Mouse (Mus musculus) adipocyte (in vitro differentiated cells): ENCODE results near the gene Elk3.

Source experiments
- DNase-seq: peaks from one replicate; pipeline ENCODE4 v3.0.0-alpha.2; 2016; ENCODE audit warnings: low spot score

Gene Elk3

DNA sequence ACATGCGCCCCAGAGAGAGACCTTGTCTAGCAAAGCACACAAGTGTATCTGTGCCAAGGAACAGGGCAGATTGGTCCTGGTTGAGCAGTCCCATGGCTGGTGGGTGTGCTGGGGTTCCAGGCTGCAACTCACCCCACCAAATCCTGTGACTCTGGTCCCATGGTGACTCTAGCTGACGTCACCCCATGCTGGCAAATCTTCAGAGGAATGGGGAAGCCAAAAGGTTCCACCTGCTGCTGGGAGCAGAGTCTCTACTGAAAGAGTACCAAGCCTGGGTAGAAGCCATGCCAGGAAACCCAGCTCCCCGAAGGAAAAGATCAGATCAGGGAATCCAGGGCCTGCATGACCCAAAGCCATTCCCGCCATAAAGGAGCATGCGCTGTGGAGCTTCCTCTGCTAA is 43.4 kb downstream of the Elk3 start:
- DNase-seq: no peak

DNA sequence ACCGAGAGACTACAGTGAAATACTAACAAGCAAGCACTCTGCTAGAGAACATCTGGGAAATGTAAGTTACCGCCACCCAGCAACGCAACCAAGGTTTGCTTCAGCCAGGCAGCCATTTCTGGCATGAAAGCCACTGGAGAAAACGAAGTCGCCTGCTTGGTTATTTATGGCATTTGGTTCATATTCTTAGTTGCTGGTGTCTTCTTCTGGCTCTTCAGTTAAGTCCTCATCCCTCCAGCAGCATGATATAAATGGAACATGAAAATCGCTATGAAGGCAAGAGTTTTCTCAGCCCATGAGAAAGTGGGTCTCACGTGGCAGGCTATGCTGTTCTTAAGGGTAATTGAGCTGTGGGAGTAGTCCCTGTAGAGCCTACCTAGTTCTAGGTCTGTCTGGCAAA is 44.4 kb downstream of the Elk3 start:
- DNase-seq: no peak

GRCm38 (mm10) chr10:93265833-93266232 is 45.1 kb downstream of the Elk3 start:
- no peak for DNase-seq

- no peak for DNase-seq
Observed at GRCm38 (mm10) chr10:93264001-93264400, 46.9 kb downstream of the Elk3 start.

- no peak for DNase-seq
Observed at GRCm38 (mm10) chr10:93263431-93263830, 47.5 kb downstream of the Elk3 start.

DNA sequence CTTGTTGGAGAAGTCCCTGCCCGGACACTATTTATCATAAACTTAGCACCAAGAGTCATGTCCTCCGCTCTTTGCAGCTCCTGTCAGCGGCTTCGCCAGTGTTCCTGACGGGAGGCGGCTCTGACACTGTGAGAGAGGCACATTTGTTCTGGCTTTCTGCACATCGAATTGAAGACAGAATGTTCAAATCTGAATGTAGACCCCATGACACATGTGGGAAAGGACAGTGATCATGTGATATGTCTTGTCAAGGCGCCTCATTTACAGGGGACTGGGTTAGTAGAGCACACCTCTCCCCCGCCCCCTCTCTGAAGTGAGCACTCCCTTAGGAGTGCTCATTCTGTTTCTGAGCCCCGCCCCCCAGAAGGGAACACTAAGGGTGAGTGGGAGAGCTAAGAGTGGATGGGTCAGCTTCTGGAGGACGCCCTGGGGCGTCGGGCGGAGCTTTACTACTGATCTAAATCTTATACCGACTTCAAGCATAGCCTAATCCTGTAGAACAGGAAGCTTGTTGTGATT is 48.9 kb downstream of the Elk3 start:
- no peak for DNase-seq

DNA sequence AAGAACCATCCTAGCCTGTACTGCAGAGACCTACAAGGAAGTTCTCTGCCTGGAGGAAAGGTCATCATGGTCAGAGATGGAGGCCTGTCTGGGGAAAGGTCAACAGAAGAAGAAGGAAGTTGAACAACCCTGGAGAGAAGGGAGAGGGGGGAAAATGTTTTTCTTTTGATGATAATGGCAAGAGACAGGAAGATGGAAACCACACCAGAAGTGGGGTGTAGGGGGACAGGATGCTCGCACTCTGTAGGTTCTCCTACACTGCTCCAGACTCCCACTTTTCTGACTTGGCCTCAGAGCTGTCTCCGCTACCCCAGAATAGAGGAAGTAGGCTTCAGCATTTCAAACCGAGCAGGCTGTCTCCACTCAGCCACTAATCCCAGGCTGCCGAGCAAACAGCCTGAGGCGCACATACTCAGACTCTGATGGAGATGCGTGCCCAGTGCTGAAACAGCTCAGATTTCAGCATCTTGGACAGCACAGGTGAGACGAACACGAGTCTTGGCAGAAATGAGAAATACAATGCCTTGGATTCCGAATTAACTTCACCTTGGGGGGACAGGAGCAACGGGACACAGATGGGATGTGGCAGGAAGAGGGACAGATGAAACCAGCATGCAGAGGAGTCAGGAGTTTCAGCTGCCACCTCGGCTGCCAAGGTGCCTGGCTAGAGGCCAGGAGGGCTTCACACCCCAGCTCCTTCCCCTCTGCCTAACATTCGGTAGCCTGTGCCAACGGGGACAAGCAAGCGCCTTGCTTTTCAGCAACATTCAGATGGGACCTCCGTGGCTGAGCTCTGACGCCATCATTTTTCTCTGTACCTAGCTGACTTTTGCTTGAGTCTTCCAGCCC is 49.6 kb downstream of the Elk3 start:
- DNase-seq: no peak

GRCm38 (mm10) chr10:93259826-93260225 is 51.1 kb downstream of the Elk3 start:
- no peak for DNase-seq

DNA sequence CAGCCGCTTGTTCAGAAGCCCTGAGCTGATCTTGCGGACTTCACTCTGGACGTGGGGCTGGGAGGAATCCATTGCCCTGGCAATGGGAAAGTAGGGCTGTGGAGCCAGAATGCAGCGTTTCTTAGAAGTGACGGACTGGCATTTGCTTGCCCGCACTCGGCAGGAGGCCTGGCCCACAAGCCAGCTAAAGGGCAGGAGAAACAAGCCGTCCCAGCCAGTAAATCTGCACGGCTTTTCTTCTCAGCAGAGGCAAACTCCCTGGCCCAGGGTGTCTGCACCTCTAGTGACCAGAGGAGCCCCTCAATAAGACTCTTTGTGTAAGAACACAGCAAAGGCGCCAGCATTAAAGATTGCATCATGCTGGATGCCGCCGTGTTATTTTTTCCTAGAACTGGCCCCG is 55.6 kb downstream of the Elk3 start:
- DNase-seq: no peak

DNA sequence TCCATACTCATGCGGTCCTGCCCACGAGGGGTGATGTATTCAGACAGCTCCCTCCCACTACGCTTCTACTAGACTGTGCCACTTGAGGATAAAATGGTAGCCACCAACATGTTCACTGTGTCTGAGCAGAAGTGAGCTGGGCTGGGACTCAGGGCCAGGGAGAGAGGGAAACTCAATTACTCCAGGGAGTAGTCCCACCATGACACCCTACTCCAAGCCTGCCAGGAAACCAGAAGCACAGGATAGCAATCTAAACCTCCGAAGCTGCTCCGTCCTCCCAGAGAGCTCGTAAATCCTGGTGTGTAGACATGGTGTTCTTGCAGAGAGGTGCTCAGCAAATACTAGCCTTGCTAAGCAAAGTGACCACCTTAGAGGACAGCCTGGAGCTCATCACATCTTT is 57.8 kb downstream of the Elk3 start:
- DNase-seq: no peak

GRCm38 (mm10) chr10:93252661-93253060 is 58.3 kb downstream of the Elk3 start:
- no peak for DNase-seq

DNA sequence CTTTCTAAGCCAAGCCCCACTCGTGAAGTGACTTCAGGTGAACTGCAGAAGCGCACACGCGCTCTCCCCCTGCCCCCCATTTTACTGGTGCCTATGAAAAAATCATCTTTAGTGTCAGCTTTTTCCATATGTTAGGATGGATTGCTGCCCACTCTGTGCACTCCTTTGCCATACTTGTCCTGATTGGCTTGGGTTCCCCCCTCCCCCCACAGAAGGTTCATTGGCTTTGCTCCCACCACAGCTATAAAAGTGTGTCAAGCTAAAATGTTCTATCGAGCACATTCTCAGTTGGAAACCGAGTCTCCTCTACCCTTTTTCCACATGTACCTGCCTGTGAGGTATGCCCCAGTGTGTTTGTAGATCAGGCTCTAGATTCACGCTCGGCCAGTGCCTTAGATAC is 59.5 kb downstream of the Elk3 start:
- DNase-seq: no peak

DNA sequence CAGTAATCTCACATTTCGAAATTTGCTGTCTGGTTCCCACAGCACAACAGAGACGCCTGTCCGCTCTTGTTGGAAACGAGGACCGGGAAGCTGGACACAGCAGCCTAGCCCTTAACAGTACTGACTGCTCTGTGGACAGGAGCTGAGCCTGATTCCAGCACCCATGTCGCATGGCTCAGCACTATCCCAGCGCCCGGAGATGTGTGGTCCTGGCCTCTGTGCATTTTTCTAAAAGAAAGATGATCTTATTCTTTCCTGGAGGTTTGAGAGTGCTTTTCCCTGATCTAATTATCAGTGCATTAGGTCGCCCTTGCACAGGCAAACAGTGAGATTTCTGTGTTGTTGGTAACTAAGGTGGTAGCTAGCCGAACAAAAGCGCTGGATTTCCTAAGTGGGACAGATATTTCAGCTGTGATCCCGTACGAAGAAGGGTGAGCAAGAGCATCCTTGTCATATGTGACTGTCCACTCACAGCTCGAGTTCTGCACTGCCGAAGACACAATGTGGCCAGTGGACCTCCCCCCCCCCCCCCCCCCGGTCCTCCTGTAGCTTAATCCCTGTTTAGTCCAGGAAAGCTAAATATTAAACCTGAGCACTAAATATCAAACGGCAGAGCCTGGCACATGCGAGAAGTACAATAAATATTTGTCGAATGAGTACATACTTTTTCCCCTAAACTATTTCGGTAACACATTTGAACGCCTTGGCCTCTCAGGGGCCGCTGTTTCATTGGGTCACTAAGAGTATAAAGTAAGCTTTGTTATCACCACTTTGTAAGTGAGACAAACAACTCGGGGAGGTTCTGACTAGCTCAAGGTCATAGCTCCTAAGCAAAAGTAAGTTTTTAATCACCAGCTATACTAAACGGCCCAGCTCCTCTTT is 60.3 kb downstream of the Elk3 start:
- DNase-seq: no peak

DNA sequence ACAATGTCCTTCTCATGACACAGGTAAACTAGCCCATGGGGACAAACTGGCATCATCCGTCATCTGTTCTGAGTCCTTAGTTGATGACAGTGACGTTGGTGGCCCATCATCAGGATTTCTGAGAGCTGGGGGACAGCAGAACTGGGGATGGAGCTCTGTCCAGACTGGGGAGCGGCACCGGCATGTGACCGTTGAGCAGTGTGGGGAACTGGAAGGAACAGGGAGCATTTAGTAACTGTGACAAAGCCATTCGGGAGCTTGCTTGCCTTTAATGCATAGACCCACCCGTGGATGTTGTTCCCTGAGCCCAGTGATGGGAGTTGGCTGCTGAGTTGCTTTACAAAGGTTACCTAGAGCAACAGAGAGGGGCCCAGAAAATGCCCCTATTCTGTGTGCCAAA is 61.0 kb downstream of the Elk3 start:
- DNase-seq: no peak

DNA sequence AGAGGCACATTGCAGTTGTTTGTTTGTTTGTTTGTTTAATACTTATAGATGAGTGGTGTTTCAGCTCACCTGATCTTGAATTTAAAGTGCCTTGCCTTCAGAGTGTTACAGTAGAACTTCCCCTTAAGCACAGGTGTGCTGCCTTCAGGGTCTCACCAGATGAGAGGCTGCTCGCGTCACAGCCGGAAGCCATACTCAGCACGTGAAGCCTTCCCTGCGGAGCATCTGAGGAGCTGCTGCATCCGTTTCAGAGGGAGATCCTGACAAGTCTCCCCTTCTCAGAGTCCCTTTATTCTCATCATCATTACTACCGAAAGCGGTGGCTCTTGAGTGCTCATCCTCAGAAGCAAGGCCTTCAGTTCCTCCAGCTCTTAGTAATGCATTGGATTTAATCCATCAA is 62.5 kb downstream of the Elk3 start:
- DNase-seq: no peak

DNA sequence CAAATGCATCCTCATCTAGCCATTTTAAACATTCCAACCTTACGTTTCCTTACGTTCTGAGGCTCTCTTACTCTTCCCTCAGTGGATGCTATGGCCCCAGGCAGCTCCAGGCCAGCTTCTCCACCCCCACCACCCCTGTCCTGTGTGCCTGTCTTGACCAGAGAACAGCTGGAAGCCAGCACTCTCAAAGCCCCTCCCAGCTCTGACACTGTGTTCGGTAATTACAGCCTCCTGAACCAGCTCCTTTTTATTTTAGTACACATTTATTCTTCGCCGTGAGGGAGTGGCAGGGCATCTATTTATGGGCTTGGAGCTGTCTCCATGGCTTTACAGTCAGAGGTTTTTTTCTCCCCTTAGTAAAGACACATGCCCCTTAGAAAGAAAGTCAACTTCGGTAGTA is 63.0 kb downstream of the Elk3 start:
- DNase-seq: no peak

DNA sequence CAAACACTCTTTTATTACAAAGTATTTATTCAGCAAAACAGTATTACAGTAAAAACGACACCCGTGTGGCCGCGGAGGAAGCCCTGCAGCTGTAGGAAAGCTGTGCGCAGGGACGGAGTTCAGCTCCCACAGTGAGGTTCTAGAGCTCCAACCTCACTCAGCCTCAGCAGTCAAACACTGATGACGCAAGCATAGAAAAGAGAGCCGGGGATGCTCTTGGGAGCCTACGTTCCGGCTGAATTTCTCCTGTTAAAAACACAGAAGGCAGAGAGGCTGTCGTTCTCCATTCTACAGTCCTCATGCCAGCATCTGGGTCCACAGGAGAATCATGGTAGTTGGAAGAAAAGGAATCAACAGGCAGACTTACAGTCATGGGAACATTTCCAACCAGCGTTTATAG is 63.5 kb downstream of the Elk3 start:
- no peak for DNase-seq

DNA sequence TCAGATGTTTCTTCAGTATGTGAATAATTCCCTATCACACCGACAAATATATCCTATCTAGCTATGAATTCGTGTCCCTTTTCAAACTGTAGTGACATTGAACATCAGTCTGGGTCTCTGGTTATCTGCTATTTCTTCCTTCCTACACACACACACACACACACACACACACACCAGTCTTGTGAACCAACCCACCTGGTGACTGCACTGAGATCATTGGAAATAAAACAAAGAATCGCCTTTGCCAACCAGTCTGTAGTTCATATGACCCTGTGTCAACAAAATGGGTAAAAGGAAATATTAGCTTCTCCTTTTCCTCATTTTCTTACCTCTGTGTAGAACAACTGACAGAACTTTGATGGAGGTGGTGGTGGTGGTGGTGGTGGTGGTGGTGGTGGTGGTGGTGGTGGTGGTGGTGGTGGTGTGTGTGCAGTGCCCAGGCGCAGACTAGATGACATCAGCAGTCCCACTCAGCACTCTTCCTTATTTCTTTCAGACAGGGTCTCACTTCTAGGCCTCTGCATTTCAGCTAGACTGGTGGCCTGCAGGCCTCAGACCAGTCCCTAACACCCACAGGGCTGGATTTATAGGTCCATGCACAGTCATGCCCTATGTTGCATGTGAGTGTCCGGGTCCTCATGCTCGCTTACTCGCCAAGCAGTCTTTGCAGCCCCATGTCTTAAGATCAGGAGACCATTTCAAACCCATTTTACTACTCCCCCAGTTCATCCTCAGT is 64.6 kb downstream of the Elk3 start:
- no peak for DNase-seq

- no peak for DNase-seq
Observed at GRCm38 (mm10) chr10:93244209-93244705, 66.7 kb downstream of the Elk3 start.

GRCm38 (mm10) chr10:93242861-93243260 is 68.1 kb downstream of the Elk3 start:
- no peak for DNase-seq

DNA sequence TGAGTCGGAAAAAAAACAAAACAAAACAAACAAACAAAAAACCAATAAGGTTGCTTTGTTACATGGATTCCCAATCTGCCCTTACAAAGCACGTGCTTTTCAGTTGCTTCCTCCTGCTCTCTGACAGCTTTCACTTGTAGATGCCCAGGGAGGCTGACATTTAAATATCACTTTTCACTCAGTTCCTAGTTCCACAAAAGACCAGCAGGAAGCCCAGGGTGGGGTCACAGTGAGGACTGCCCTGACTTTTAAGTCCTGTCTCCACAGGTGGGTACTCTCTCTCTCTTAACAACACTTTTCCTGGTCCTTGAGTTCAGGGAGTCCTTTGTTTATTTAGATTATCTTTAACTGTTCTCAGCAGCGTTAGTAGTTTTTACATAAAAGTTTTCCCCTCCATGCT is 68.7 kb downstream of the Elk3 start:
- DNase-seq: no peak

DNA sequence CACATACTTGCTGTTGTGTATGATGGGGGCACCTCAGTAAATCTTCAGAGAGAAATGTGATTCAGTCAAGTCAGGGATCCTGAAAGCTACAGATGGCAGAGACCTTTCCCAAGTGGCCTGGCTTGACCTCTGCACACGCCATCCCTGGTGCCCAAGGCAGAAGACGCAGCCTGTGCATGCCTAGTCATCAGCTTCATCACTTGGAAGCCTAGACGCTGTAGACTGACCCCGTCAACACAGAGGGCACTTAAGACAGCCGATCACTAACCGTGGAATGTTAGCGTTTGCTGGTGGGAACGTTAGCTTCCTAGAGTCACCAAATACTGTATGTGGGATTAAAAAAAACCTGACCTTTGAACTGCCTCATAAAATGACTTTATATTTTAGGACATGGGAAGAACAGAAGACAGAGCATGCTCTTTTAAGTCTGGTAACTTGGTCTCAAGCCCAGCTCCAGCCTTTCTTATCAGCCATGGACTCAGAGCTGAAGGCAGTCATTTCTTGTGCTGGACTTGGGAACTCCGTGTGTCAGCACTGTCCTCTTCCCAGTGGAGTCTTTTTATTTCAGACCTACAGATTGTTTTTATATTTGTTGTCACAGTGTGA is 71.6 kb downstream of the Elk3 start:
- no peak for DNase-seq
